Mouse (Mus musculus): Measurements from ENCODE around the gene Grrp1. TPM values are rescaled to one million over a fixed set of nuclear protein-coding genes. Genes with fewer than 3 reads are reported as not detected.
"Not testable (repeated sequence)": the region's sequence is repeated elsewhere in the genome, so short reads cannot be mapped to it uniquely, and the experiment has no call there.

Grrp1 gene
- polyA plus RNA-seq (2017; shearing (Covaris generic)) = not detected

DNA sequence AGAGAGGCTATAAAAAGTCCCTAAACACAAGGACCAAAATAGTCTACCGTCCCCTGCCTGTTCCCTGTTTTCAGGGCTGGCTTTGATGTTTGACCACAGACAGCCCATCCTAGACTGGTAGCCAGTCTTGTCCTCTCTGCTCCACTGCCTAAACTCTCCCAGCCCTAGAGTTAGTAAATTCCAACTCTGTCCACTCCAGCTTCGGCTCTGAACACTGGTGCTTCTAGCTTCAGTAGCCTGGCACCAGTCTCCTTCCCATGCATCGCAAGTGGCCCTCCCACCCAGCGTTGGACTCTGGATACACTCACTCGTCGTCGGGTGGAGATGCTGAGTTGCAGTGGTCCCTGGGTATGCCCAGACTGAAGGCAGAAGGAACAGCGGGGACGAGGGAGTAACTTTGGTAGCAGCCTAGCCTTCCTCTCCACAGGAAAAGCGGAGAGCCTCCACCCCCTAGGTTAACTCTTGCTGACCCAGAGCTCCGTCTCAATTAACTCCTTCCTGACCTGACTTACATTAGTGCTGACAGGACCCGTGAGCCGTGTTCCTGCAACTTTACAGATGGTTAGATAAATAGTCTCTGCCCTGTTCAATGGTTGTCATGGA is at the start of gene Grrp1:
Grrp1 (minus strand) TSS at position 385 of the 603 bp plus-strand sequence.
- ATAC-seq = no peak

DNA sequence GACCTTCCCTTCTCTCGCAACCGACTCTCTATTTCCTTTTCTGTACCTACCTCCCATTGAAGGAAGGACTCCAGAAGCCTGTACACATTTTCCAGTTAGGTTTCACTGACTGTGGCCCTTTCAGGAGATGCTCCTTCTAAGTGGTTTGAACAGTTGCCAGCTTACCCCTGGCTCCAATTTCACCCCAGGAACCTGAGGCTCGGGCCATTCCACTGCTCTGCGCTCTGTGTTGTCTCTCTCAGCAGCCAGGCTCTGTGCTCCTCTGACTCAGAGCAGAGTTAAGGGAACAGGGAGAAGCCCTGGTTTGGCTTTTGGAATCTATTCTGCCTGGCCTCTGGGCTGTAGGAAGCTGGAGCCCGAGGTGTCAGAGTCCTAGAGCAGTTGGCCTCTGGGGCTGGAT is 48.2 kb upstream of the Grrp1 start:
- no peak for ATAC-seq

DNA sequence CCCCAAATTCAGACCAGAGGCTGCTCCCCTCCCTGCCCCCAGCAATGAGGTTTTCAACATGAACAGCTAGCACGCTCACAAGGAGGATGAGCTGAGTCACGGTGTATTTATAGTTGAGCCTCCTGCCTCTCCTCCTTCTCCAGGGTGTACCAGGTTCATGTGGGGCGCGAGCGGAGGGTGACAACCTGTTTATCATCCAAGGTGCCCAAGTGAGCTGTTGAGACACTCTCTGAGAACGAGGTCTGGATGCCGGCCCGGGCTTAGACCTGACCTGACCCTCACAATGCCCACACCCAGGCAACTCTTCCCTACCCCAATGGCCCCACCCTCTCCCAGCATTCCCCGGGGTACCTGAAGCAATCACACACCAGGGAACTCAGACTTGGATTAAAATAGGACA is 46.4 kb upstream of the Grrp1 start:
- ATAC-seq = no peak

GRCm38 (mm10) chr4:134299498-134299810 is 45.5 kb upstream of the Grrp1 start:
- no peak for ATAC-seq

DNA sequence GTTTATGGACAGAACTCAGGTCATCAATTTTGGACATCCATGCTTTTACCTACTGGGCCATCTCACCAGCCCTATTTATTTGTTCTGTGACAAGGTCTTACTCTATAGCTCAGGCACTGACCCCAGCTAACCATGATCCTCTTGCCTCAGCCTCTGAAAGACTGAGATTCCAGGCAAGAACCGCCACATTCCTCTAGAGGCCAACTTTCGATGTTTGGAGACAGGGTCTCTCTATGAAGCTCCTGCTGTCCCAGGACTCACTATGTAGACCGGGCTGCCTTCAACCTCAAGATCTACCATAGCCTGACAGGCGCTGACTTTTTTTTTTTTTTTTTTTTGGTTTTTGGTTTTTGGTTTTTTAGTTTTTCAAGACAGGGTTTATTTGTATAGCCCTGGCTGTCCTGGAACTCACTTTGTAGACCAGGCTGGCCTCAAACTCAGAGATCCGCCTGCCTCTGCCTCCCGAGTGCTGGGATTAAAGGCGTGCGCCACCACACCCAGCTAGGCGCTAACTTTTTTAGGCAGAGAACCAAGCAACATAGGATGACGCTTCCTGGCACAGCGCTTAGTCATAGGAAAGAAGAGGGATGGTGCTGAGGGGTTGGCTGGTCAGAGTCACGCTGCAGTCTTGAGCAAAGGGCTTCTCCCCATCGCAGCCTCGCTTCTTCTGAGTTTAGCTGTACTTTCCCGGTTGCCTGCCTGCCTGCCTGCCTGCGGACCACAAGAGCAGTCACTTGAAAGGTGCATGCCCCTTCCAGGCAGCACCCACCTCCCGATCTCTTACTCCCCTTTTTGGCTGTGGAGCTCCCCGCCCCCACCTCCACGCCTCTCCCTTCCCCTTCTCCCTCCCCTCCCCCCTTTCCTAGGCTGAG is 45.0 kb upstream of the Grrp1 start:
- no peak for ATAC-seq

DNA sequence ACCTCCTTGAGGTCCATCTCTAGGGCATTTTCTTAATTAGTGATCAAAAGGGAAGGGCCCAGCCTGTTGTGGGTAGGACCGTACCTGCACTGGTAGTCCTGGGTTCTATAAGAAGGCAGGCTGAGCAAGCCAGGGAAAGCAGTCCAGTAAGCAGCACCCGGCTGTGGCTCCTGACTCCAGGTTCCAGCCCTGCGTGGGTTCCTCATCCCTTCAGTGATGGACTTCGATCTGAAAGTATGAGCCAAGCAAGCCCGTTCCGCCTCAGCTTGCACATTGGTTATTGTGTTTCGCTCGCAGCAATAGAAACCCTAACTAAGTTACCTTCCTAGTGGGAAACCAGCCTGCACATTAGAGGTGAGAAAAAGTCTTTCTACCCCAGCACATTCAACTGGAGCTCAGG is 43.5 kb upstream of the Grrp1 start:
- no peak for ATAC-seq

DNA sequence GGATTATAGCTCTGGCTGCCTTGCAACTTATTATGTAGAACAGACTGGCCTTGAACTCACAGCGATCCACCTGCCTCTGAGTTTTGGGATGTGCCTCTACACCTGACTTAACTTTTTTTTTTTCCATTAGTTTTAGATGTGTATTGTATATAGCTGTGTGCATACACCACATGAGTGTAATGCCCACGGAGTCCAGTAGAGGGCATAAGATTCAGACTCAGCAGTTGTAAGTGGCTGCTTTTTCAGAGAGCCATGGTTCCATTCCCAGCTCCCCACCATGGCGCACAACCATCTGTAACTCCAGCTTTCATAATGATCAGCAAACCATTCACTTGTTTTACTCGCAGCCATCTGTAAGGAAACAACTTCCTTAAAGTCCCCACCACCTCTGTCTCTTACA is 42.6 kb upstream of the Grrp1 start:
- ATAC-seq = no peak

DNA sequence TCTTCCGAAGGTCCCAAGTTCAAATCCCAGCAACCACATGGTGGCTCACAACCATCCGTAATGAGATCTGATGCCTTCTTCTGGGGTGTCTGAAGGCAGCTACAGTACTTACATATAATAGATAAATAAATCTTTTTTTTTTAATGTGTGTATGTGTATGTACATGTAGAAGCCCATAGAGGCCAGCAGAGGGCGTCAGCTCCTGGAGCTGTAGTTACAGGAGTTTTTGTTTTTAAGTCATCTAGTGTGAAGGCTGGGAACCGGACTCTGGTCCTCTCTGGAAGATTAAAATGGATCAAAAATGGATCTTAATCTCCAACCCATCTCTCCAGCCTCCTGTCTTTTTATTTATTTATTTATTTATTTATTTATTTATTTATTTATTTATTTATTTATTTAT is 42.2 kb upstream of the Grrp1 start:
- not testable (repeated sequence) for ATAC-seq

GRCm38 (mm10) chr4:134293692-134294163 is 39.8 kb upstream of the Grrp1 start:
- ATAC-seq = no peak

DNA sequence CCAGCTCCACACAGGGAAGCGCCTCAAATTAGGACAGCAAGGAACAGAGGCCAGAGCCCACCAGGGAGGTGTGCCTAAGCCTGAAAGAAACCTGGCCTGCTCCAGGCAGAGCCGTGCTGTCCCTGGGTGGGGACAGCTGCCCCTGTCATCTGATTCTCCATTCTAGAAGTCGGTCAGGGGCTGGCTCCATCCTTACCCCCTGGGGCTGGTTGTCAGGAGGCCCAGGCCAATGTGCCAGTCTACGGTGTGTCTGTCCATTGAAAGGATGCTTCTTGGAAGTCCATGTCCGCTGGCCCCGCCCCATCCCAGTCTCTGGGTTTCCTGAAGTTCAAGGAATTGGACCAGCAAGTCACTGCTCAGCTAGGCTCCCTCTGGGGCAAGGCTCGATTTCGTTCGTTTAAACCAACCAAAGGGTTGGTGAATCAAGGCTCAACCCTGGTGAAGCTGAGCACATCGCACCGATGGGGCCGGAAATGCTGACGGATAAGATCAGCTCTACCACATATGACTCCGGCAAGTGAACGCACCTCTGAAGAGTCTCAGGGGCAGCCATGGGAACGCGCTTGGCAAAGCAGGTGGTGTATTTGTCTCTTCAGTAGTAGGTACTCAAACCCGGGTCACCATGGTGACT is 39.3 kb upstream of the Grrp1 start:
- no peak for ATAC-seq

- no peak for ATAC-seq
Observed at GRCm38 (mm10) chr4:134292067-134292466, 38.2 kb upstream of the Grrp1 start.

GRCm38 (mm10) chr4:134288397-134289256 is 34.7 kb upstream of the Grrp1 start:
- ATAC-seq = no peak

GRCm38 (mm10) chr4:134287575-134288025 is 33.7 kb upstream of the Grrp1 start, which contains the start of gene Pdik1l:
TSS of gene Pdik1l (minus strand) at chr4:134287895.
- peak; percentile 81 for ATAC-seq

DNA sequence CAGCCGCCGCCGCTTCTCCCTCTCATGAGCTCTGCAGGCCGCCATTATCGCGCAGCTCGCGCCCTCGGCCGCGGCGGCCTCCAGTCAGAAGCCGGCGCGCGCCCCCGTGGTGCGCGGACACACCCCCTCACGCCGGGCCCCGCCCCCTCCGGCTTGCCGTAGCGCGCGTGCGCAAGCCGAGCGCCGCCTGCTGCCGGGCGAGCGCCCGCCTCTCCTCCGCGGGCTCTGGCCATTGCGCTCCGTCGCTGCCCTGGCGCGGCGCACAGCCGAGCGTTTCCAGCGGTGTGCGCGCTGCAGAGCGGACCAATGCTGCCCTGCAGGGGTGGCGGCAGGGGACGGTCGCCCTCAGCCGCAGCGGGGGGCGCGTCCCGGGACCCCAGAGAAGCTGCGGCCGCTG is 33.3 kb upstream of the Grrp1 start:
- peak; percentile 79 for ATAC-seq

DNA sequence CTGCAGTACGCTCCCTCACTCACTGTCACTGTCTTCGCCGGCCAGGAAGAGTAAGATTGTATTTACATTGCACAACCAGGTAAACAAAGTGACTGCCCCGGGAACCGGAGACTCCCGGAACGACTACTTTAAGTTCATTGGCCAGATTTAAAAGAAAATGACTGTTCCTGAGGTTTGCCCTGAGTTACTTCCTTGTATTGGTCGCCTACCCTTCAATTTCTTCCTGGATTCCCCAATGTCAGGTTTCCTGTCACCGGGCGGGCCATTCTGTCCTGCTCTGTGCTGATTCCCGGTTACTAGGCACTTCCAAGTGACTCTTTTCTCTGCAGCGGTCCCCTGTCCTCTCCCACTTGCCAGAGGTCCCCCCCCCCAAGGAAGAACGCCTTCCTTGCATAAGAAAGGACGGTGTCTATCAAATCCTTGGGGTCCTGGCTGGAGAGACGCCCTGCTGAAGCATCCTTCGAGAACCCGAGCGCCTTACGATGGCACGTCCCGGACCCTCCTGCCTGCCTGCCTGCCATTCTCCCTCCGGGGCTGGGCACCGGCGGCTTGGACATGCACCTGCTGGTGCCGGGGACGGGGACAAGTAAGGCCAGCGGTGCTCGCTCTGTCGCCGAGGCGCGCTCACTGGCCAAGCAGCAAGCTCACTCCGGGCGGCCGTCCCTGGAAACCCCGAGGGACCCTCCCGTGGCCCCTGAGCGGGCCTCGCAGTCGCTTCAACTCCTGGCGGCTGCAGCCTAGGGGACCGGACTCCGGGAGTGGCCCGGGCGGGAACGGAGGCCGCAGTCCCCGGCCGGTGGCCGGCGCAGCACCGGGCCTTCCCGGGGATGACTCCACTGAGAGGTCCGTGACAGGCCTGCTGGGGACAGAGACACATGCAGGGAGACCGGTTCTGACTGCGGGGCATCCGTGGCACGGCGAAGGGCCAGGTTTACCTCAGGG is 32.6 kb upstream of the Grrp1 start:
- ATAC-seq = no peak

- ATAC-seq = no peak
Observed at GRCm38 (mm10) chr4:134284942-134285341, 31.0 kb upstream of the Grrp1 start.

GRCm38 (mm10) chr4:134273417-134274345 is 19.8 kb upstream of the Grrp1 start:
- peak; percentile 99 for ATAC-seq

DNA sequence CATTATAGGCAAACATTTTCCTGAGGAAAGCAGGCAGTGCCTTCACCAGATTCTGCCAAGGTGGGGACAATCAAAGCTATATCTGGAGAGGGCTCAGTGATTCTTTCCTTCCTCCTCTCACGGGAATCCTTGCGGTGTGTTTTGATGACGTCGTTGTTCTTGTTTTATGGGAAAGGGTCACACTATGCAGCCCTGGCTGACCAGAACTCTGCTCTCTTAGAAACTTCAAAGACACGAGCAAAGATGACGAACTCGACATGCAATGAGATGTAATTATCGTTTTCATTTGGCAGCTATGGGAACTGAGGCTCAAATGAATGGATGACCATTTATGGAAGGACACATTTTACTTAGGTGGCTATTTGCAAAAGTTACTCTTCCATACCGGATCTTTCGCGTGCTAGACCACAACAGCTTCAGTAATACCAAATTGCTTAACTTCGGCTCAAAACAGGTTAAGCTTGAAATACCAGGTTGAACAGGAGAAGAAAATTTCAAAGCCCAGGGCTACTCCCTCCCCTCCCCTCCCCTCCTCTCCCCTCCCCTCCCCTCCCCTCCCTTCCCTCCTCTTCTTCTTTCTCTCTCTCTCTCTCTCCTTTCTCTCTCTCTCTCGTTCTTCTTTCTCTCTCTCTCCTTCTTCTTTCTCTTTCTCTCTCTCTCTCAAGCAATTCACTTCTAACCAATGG is 19.0 kb upstream of the Grrp1 start:
- ATAC-seq = no peak

DNA sequence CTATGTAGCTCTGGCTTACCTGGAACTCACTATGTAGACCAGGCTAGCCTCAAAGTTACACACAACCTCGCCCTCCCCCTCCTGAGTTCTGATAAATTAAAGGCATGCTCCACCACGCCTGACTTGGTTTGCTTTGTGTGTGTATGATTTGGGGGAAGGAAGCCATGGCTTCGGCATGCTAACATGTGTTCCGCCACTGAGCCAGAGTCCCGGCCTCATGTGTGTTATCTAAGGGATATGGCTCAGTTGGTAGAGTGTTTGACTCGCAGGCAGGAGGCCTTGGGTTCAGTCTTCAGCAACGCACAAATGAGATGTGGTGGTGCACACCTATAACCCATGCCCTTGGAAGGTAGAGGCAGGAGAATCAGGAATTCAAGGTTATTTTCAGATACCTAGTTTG is 18.1 kb upstream of the Grrp1 start:
- ATAC-seq = no peak

DNA sequence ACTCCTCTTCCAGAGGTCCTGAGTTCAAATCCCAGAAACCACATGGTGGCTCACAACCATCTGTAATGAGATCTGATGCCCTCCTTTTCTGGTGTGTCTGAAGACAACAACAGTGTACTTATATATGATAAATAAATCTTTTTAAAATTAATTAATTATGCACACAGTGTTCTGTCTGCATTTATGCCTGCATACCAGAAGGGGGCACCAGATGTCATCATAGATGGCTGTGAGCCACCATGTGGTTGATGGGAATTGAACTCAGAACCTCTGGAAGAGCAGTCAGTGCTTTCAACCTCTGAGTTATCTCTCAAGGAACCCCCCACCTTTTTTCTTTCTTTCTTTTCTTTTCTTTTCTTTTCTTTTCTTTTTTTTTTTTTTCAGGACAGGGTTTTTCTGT is 15.7 kb upstream of the Grrp1 start:
- not testable (repeated sequence) for ATAC-seq

Measured in inflammation-experienced regulatory T-cells, adult 6 months (primary cell).